Comparison of ENCODE assay signal across 8 mouse cellular contexts in genomic region chr9:48495548-48495932, GRCm38 (mm10). TPM values are rescaled to one million over a fixed set of nuclear protein-coding genes. Genes with fewer than 3 reads are reported as not detected.
DNase-seq lines count a peak whose midpoint lies in the region; ATAC-seq and TF ChIP-seq lines count a peak whose summit lies in the region.

No protein-coding gene starts in this region.

- no peak for DNase-seq in gastrocnemius, adult 2 months
- DNase-seq in gastrocnemius, adult 8-10 months (ENCODE audit: low spot score in 2 of 2), result no peak
- DNase-seq in liver, result peak; percentile 53
- DNase-seq in adrenal gland, adult (ENCODE audit: inconsistent age in 2 of 2, low spot score in 1 of 2), result no peak
- no peak for DNase-seq in spleen, postnatal 14 days (ENCODE audit: low spot score in 2 of 2)

- no peak; the same call in 1 of the 2 replicates for TF ChIP-seq CTCF in gastrocnemius, adult 2 months (IDR thresholded peaks at IDR 0.05)
- no peak for TF ChIP-seq CTCF in small intestine, adult 2 months (IDR thresholded peaks at IDR 0.05; ENCODE audit: extremely low read depth, insufficient read length, insufficient replicate concordance, low read depth, low read length)

- 5% methylated on average over 34 of the region's 34 CpGs for WGBS in small intestine, adult 2 months

- TF ChIP-seq POLR2A in small intestine, adult 2 months (IDR thresholded peaks at IDR 0.05; ENCODE audit: low read depth, low read length), result no peak

- H3K4me1 ChIP-seq in small intestine, adult 2 months (ENCODE audit: control insufficient read depth, insufficient read depth, insufficient read length, low read length), result peaks cover 7% of the 10 kb centered on the region; the same call in 1 of the 2 replicates

- no peaks in the 10 kb centered on the region for H3K27me3 ChIP-seq in small intestine, adult 2 months (ENCODE audit: control insufficient read depth, insufficient read depth, low read length)

- H3K36me3 ChIP-seq in small intestine, adult 2 months (ENCODE audit: control insufficient read depth, insufficient read depth, low read length), result peaks cover 24% of the 10 kb centered on the region

- ATAC-seq in CD4-positive, CD25-positive, alpha-beta regulatory T cell, adult 4 months, result peak; percentile 37
- peak; percentile 58 for ATAC-seq in erythroid progenitor cell, adult 5-6 weeks (replicated peaks; ENCODE audit: low FRiP score, poor library complexity, severe bottlenecking)

- intact Hi-C loops in gastrocnemius, adult 2 months (cut with DNase I), result loop anchor here (2.0 to 10.0 kb wide), 3 partner anchors 15 to 559 kb away; partner anchors contain the start of genes Rexo2, Usp28 and Zw10

- H3K4me3 ChIP-seq in gastrocnemius, adult 2 months, result peak overlapping the region; percentile 85
- H3K4me3 ChIP-seq in small intestine, adult 2 months (ENCODE audit: low read depth, low read length), result peak overlapping the region; percentile 84

- peak overlapping the region; percentile 97 for H3K27ac ChIP-seq in gastrocnemius, adult 2 months
- peak overlapping the region; percentile 76 for H3K27ac ChIP-seq in small intestine, adult 2 months (ENCODE audit: insufficient read depth, low read depth, low read length)

RNA-seq across cellular contexts. Expression of gene Gm5617, which starts 0.3 kb away (rescaled TPM):
- total RNA-seq in gastrocnemius, adult 2 months (2021), result 10 to 100 TPM in 1 of 2 experiments, 1 to 10 TPM in 1; 8.1 to 10.3 TPM
- 10 to 100 TPM in 1 of 4 experiments, 1 to 10 TPM in 3; 7.8 to 11.7 (median 9.1) TPM for total RNA-seq in gastrocnemius, adult 8-10 months (2022)
- polyA plus RNA-seq in CD4-positive, CD25-positive, alpha-beta regulatory T cell, adult 4 months (2017; shearing (Covaris generic)), result 10 to 100 TPM; 13.9 to 24.9 TPM
- total RNA-seq in erythroid progenitor cell, adult 5-6 weeks (2015; ENCODE audit: low replicate concordance), result 3.4 and 21.3 TPM in 2 replicates
- 4.6 and 5.2 TPM in 2 replicates for total RNA-seq in erythroid progenitor cell, adult 5-6 weeks (2017; ENCODE audit: low replicate concordance)
- polyA plus RNA-seq in small intestine, adult 2 months (2012; rRNA removed), result 38.3 and 68.0 TPM in 2 replicates

RNA-seq across cellular contexts. Expression of gene Rbm7, which starts 0.4 kb away (rescaled TPM):
- 10 to 100 TPM; 15.2 to 16.0 TPM for total RNA-seq in gastrocnemius, adult 2 months (2021)
- total RNA-seq in gastrocnemius, adult 8-10 months (2022), result 10 to 100 TPM; 11.9 to 15.8 (median 13.6) TPM
- polyA plus RNA-seq in CD4-positive, CD25-positive, alpha-beta regulatory T cell, adult 4 months (2017; shearing (Covaris generic)), result 100 to 1,000 TPM; 139 to 156 TPM
- 41.5 and 48.3 TPM in 2 replicates for total RNA-seq in erythroid progenitor cell, adult 5-6 weeks (2015; ENCODE audit: low replicate concordance)
- total RNA-seq in erythroid progenitor cell, adult 5-6 weeks (2017; ENCODE audit: low replicate concordance), result 32.2 and 41.5 TPM in 2 replicates
- polyA plus RNA-seq in small intestine, adult 2 months (2012; rRNA removed), result 10.0 and 10.4 TPM in 2 replicates

RNA-seq across cellular contexts. Expression of gene Rexo2, which starts 15.1 kb away (rescaled TPM):
- total RNA-seq in gastrocnemius, adult 2 months (2021), result 10 to 100 TPM; 66.0 to 68.1 TPM
- total RNA-seq in gastrocnemius, adult 8-10 months (2022), result 10 to 100 TPM; 69.5 to 78.3 (median 73.0) TPM
- polyA plus RNA-seq in CD4-positive, CD25-positive, alpha-beta regulatory T cell, adult 4 months (2017; shearing (Covaris generic)), result 100 to 1,000 TPM; 138 to 156 TPM
- 60.4 and 69.6 TPM in 2 replicates for total RNA-seq in erythroid progenitor cell, adult 5-6 weeks (2015; ENCODE audit: low replicate concordance)
- 69.2 and 100 TPM in 2 replicates for total RNA-seq in erythroid progenitor cell, adult 5-6 weeks (2017; ENCODE audit: low replicate concordance)
- polyA plus RNA-seq in small intestine, adult 2 months (2012; rRNA removed), result 18.0 and 26.4 TPM in 2 replicates
